Mouse (Mus musculus) layer of hippocampus, postnatal 25 days (tissue): ENCODE results near the gene Add1. TPM values are rescaled to one million over a fixed set of nuclear protein-coding genes. Genes with fewer than 3 reads are reported as not detected.
A peak's percentile ranks its signal among the peaks of the same experiment; 100 is the strongest.
"Not testable (repeated sequence)": the region's sequence is repeated elsewhere in the genome, so short reads cannot be mapped to it uniquely, and the experiment has no call there.

Source experiments
- DNase-seq, 2 experiments: peaks; one replicate each; pipeline ENCODE4 v3.0.0; 2022; ENCODE audit warnings: mixed read lengths in 2 of 2, low spot score in 1 of 2; ENCODE audit errors: extremely low spot score in 1 of 2
- total RNA-seq, 2 experiments: library from RNA; stranded (reverse); gene quantifications; 2 replicates each; pipeline ENCODE4 v1.2.3; 2021

Add1 gene
- total RNA-seq, 2 experiments from 2014 or later = 452 to 468 TPM

DNA sequence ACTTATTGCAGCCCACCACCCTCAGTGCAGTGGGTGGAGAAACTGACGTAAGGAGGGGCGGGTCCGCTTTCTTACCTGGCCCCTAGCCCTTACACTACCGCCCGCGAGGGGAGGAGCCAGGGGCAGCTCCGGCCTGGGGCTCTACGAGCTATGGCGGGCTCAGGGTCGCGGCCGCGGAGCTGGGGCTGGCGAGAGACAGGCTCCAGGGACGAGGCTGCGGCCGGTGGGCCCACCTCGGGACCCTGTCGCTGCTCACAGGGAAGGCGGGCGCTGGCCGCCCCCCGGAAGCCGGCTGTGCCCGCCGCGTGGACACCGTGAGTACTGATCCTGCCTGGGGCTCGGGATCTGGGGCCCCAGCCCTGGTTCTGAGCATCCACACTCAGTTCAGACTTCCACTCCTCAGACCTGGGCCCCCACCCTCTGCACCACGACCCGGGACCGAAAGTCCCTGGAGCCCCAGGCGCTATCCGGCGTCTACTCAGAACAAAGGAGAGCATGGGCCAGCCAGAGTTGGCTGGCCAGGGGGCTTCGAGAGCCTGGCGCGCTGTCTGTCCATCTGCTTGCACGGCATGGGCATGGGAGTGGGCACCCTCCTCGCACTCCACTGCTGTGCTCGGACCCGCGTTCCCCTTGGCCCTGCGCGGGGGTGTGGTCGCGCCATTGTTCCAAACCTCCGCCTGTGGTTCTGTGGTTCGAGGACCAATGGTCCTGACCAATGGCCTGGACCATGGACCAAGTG lies 23.8 kb upstream of the Add1 start:
- DNase-seq = peak in 1 of 2 experiments; percentile 27

DNA sequence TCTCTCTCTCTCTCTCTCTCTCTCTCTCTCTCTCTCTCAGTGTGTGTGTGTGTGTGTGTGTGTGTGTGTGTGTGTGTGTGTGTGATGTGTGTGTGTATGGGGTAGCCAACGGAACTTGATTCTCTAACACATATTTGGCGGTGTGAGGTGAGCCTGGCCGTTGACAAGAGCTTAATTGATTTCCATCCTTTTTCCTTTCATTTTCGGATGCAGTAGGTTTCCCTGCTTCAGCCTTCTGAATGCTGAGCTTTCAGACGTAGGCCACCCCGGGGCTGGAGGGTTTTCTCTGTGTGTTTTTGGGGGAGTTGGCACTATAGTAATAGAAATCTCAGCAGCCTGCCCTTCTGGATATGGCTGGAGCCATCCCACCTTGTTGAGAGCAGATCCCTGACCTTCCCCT lies 23.2 kb upstream of the Add1 start:
- DNase-seq = no peak

DNA sequence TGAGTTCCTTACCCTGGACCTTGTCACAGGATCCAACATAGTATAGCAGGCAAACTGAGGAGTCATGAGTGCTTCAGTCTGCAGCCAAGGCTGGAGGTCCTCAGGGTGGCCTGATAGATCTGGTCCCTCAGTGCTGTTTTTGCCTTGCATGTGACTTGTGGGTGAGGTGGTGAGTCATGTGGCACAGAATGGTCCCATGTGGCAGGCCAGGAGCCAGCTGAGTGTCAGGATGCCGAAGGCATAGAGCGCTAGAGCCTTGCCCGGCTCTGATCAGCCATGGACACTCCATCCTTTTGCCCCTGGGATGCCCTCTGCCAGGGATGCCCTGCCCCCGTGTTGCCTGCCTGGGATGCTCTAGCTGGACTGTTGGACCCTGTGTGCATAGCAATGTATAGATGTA lies 21.6 kb upstream of the Add1 start:
- DNase-seq = no peak

DNA sequence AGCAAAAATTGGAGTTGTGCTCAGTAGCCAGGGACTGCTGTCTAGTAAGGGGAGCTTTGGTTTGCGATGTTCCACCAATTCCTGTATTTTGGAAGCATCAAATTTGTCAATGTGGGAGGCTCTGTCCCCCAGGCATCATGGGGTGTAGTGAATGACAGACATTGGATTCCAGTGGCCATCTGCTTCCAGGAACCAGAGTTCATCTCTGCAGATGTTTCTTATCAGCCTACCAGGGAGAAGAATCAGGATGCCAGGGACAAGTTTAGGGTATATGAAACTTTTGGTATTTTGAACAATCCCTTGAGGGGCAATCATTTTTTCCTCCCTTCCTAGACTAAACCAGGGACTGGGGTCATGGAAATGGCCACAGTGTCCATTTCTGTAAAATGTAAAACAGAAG lies 9.6 kb upstream of the Add1 start:
- DNase-seq = no peak

DNA sequence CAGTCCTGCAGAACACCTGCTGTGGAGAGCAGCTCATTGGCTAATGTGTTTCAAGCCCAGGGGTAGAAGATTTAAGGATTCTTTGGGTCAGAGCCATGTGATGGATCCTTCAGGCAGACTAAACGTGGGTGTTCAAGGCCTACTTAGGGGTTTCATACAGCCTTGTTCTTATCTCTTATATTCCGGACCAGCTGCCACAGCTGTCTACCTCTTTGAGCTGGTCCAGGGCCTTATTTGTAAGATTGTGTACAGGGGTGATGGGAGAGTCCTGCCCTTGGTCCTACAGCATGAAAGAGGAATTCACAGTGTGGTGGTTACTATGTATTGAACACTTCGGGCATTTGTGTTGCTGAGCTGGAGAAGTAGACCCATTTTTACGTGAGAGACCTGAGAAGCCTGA lies 9.2 kb upstream of the Add1 start:
- DNase-seq = no peak

DNA sequence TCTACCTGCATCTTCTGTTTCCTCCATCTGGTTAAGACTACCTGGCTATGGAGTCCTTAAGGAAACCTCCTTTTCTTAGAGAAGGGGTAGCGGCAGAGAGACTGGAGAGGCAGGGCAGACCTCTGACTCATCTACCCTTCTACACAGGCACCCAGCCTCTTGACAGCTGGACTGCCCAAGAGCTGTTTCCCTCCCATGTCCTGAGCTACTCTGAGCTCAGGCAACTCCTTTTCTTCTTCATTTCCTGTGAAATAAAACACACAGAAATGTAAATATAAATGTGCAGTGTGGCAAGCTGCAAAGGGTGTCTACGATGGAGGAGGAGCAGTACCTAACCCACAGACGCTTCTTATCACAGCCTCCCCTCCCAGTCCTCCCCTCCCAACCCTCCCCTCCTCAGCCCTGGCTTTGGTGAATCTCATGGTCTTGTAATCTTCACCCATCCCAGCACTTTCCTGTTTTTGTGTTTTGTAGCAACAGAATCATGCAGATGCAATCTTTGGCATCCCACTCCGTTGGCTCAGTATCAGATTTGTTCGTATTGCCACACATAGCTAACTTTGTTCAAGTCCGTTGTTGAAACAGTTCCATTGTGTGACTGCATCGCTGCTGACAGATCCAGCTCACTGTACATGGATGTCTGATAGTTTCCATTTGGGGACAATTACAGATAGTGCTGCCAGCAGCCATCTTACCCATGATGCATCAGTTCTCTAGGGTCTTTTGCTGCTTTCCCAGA lies 7.8 kb upstream of the Add1 start:
- peak in 1 of 2 experiments; percentile 22 for DNase-seq

DNA sequence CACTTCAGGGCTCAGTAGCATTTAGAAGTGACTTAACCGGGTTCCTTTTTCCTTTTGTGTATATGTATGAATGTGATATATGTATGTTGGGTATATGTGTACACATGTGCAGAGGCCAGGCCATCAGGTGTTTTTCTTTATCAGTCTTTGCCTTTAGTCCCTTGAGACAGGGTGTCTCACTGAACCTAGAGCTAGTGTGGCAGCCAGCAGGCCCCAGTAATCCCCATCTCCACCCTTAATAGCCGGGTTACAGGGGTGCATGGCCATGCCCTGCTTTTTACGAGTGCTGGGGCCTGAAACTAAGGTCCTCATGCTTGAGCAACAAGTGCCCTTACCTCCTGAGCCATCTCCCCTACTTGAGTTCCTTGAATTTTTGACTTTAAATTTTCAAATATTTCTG lies 1.9 kb upstream of the Add1 start:
- no peak for DNase-seq

DNA sequence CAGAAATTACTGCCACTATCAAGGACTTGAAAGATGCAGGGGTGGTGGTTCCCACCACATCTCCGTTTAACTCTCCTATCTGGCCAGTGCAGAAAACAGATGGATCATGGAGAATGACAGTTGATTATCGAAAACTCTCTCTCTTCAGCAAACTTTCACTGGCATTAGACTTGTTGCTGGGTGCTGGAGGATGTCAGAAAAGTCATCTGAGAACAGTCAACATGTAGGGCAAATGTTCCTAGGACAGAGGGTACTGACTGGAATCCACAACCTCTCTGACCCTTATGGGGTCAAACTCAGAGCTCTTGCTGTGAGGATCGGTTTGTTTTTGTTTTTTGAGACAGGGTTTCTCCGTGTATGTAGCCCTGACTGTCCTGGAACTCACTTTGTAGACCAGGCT lies 896 bp upstream of the Add1 start:
- not testable (repeated sequence) for DNase-seq

DNA sequence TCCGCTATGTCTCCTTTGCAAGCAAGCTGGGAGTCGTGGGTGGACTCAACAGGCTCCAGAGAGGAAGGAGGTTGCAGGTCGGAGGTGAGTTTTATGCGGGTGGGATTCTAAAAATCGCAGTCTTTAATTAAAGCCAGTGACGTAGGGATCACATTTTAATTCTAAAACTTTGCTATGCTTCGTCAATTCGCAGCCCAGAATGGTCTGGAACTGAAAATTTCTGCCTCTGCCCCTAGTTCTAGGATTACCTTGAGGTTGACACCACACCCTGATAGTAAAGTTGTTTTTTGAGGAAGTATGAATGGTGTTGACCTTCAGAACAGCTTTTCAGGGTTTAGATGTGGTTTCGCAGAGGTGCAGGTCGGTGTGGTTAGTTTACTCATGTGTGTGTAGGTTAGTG lies 1.3 kb downstream of the Add1 start:
- DNase-seq = no peak

DNA sequence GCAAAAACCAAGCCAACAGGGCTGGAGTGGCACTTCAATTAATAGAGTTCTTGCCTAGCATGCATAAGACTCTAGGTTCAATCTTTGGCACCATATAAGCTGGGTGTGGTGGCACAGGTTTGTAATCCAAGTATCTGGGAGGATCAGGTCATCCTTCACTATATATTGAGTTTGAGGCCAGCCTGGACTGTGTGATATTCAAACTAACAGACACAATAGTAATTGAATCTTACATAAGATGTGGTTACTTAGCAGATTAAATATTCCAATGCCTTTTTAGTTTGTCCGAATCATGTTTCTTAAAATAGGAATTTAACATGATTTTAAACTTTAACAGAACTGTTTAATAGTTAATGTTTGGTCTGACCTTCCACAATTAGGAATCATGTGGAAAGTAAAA lies 2.8 kb downstream of the Add1 start:
- no peak for DNase-seq

DNA sequence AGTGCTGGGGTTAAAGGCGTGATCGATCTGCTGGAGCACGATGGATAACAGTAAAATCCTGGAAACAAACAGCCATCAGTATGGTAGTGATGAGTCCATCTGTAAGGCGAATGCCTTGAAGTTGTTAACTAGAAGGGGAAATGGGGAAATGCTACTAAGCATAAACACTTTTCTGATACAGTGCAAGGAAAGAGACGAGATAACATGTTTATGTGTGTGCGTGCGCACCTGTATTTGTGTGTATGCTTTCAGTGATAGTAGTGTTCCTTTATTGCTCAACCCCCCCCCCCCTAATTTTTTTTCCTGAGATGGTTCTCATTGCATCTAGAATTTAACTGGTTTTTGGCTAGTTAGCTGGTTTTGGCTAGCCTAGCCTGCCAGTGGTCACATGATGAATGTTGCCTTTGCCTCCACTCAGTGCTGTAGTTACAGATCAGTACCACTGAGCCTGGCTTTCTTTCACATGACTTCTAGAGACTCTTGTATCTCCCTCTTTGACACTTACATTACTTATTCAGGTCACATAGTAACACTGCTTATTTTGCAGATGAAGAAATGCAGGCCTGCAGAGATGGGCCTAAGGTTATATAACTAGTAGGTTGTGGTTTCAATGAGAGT lies 4.7 kb downstream of the Add1 start:
- DNase-seq = no peak

DNA sequence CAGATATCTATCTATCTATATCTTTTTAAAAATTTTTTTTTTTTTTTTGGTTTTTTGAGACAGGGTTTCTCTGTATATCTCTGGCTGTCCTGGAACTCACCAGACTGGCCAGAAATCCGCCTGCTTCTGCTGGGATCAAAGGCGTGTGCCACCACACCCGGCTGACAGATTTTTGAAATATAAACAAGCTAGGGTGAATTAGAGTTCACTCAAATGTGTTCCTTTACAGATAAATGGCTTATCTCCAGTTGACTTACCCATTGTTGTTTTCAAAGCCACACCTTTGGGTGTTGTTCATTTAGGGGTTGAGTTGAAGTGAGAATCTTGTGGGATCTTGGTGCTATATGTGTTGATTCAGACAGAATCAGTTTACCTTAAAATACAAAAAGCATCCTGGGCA lies 5.9 kb downstream of the Add1 start:
- no peak for DNase-seq

DNA sequence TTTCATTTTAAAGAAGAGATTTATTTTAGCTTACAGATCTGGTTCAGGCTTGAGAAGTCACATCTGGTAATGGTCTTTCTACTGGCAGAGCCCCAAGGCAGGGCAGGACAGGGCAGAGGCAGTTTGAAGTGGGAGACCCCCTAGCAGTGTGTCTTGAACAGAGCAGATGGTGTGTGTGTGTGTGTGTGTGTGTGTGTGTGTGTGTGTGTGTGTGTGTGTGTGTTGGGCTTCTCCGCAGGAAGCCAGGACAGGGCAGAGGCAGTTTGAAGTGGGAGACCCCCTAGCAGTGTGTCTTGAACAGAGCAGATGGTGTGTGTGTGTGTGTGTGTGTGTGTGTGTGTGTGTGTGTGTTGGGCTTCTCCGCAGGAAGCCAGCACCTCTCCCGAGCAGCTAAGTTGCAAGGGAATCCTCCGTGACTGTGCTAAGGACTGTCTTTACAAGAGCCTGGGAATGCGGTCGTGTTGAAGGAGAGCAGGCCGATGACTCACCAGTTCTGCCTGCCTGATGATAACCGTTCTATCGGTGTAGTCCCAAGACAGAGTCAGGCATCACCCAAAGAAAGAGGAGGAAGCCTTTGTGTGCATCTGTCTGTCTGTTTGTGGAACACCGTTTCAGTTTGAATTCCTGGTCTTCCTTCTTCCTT lies 8.3 kb downstream of the Add1 start:
- DNase-seq = not testable (repeated sequence)

DNA sequence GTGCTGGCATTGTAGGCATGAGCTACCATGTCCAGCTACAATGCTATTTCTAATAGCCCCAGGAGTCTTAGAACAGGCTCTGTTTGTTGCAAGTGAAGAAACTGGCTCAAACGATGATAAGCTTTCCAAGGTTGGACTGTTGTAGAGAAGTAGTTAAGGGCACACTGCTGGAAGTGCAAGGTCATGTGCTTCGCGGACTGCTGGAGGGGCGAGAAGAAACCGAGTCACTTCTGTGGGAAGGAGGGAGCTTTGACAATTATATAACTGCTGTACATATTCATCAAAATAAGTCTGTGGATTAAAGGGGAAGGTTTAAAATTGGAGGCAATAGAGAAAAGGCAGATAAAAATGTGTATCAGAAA lies 8.8 kb downstream of the Add1 start:
- DNase-seq = no peak

DNA sequence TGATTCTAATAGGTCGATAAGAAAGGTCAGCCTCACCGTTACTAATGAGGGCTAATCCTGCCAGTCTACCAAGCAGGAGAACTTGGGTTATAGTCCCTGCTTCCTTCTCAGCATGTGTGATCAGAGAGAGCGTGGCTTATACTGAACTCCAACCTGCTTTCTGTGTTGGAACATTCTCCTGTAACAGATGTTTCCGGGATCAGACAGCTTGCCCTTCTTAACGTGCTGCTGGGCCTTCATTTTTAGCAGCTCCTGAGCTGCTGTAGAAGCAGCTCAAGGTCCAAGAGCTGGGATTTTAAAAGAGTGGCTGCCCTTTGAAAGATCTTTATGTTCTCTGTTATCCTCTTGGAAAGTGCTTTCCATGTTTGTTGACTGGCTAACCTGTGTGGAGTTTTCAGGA lies 11.8 kb downstream of the Add1 start:
- DNase-seq = no peak

DNA sequence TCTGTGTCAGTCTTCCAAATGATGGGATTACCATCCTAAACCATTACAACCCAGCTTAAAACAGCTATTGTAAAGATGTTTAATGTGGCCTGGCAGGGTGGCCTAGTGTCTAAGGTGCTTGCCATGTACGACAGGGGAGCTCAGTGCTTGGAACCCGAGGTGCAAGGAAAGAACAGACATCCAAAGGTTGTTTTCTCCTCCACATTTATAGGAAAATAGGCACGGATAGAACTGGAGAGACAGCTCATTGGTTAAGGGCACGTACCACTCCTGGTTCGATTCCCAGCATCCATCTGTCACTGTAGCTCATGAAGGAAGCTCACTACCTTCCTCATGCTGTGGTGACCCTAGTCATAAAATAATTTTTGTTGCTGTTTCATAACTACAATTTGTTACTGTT lies 14.4 kb downstream of the Add1 start:
- DNase-seq = no peak

DNA sequence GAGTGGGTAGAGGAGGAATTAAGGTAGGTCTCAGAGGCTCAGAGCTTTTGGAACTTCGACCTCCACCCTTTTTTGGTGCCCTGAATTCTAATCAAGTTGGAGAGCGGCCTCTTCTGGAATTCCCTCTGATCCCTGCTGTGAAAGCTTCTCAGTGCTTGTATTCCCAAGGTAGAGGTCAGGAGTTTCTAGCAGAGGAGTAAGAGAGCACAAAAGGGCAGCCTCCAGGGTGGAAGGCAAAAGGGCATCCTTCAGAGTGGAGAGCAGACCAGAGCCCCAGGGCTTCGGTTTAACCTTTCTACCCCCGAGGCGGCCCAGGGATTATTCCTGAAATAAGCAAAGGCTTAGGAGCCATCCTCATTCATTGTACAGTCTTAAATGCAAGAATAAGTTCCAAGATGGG lies 16.6 kb downstream of the Add1 start:
- DNase-seq = no peak

DNA sequence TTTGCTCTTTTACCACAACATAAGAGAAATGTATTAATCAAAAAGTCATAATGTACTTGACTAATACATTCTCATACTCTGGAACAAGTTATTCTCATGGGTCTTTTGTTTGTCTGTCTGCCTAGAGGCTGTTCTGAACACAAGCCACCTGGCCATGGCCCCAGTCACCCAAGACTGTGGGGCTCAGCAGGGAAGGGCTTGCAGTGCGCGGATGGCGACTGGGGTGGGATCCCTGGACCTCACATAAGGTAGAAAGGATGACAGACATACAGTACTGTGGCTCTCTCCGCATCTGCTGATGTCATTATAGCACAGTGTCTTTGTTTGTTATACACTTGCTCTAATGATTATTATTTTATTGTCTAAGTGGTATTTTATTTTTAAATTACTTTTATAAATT lies 17.2 kb downstream of the Add1 start:
- no peak for DNase-seq

DNA sequence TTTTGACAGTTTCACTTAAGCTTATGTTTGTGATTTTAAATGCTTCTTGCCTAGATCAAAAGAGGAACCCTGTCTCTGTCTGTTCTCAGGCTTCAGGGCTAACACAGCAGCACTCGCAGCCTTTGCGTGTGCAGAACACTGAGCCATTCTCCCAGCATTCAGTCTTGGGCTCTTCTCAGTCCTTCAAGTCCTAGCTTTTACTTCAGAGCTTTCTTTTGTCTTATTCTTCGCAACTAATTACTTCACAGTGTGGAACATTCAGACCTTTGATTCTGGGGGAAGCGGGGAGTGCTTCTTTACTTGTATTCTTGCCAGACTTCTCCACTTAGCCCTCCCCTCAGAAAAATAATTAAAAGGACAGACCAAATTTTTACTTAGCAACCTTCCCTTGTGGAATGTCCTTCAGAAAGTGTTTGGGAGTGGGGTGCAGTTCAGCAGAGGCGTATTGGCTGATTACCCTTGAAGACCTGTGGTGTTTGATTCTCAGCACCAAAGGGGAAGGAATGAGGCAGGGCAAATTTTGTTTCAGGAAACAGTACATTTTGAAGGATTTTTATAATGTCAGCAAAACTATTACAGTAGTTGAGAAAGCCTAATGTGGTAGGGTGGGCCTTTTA lies 18.0 kb downstream of the Add1 start:
- DNase-seq = no peak

DNA sequence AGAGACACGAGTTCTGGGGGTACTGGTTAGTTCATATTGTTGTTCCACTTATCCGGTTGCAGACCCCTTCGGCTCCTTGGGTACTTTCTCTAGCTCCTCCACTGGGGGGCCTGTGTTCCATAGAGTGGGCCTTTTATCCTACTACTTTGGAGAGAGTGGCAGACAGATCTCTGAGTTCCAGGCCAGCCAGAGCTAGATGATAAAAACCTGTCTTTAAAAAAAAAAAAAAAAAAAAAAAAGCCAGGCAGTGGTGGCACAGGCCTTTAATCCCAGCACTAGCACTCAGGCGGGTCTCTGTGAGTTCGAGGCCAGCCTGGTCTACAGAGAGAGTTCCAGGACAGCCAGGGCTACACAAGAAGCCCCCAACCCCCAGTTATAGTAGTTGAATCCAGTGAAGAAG lies 18.8 kb downstream of the Add1 start:
- DNase-seq = not testable (repeated sequence)

DNA sequence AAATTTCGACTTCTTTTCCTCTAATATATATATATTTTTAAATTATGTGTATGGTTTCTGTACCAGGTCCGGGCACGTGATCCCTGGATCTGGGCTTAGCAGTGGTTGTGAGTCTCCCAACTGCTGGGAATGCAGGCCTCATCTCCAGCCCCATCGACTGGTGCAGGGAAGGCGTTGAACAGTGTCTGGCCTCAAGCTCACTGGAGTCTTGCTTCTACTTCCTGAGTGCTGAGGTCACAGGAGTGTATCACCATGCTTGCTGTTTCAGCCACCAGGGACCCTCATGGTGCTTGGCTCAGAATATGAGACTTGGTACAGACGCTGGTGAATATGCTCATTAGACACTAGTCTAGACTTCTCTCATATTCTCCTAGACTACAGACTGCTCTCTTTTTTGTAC lies 19.2 kb downstream of the Add1 start:
- no peak for DNase-seq
